Mouse (Mus musculus): ENCODE results near the gene Lbhd1.

The Lbhd1 gene

DNA sequence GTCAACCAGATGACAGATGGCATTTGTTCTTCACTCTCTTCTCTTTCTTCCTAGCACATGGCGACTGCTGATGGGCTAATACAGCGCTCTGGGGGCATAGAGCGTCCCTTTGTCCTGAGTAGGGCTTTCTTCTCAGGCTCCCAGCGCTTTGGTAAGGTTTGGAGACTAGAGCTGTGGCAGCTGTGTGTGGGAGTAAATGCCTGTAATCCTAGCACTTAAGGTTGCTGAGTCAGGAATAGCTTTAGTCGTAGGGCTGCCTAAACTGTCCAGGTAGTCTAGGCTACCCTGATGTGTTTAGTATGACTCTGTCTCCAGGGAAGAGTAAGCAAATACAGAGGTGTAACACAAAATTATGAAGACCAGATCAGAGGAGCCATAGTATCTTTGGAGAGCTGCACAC, 28.3 kb downstream of the Lbhd1 start:
- DNase-seq (ENCODE audit: low spot score in 2 of 2), result no peak

DNA sequence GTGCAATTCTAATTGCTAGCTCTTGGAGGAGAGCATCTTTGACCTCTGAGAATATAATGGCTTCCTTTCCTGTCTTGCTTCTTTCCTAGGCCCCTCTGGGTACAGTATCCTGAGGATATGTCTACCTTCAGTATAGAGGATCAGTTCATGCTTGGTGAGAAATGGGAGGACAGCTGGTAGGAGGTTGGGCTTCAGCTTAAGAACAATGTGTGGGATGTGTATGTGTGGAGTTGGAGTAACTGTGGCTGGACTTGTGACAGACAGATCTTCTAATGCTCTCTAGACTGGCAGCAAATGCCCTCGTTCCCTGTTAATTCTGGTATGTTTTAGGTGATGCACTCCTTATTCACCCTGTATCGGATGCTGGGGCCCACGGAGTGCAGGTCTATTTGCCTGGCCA, 30.7 kb downstream of the Lbhd1 start:
- DNase-seq (ENCODE audit: low spot score in 2 of 2), result no peak

DNA sequence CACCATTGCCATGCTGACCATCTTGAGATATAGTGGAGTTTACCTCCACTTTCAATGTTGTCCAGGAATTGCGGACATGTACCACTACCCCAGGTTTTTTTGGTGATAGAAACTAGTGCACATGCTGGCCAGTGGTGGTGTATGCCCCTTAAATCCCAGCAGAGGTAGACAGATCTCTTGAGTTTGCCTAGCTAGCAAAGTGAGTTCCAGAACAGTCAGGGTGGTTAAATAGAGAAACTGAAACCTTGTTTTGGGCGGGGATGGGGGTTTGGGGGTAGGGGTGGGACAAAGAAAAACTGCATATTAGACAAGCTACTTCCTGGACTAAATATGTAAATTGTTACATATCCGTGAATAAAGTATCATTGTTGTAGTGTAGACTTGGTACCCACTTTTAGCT, 35.5 kb downstream of the Lbhd1 start:
- DNase-seq (ENCODE audit: low spot score in 2 of 2), result no peak

DNA sequence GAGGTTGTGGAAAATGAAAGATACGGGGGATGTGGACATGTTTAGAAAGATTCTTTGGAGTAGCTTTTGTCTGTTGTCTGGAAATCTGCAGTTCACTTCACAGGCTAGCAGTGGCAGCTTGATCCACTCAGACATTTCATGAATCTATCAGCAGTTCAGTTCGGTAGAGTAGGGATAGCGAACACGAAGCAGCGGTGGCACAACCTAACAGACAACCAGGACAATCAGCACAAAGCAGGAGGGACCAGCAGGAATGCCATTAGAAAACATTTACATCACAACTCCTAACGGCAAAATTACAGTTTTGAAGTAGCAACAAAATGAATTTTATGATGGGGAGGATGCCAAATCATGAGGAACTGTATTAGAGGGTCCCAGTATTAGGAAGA, 36.1 kb downstream of the Lbhd1 start:
- DNase-seq (ENCODE audit: low spot score in 2 of 2), result no peak

DNA sequence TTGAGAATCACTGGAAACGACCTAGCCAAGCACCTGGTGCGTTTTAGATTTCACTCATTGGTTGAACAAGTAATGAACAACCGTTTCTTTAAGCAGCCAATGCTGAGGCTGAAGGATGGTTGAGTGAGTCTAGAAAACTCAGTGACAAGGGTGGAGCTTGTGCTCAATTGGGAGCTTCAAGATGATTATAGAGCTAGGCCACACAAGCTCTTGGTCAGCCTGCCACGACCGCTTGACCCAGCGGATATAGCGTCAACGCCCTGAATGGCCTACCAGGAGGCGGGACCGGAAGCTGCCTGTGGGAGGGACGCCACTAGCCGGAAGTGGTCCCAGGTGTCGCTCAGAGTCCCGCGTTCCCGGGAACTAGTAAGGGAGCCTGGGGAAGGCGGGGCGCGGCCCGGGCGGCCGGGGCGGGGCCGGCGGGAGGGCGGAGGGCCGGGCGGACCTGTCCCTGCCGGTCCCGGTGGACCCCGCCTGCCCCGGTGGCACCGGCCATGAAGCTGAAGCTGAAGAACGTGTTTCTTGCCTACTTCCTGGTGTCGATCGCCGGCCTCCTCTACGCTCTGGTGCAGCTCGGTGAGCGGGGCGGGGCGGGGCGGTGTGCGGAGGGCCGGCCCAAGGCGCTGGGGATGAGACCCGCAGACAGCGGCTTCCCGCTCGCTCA, 36.7 kb downstream of the Lbhd1 start, which contains the start of gene B3gat3:
TSS of gene B3gat3 (plus strand) at position 302 of the 664 bp plus-strand sequence.
- DNase-seq (ENCODE audit: low spot score in 2 of 2), result peak; percentile 94 to 96

DNA sequence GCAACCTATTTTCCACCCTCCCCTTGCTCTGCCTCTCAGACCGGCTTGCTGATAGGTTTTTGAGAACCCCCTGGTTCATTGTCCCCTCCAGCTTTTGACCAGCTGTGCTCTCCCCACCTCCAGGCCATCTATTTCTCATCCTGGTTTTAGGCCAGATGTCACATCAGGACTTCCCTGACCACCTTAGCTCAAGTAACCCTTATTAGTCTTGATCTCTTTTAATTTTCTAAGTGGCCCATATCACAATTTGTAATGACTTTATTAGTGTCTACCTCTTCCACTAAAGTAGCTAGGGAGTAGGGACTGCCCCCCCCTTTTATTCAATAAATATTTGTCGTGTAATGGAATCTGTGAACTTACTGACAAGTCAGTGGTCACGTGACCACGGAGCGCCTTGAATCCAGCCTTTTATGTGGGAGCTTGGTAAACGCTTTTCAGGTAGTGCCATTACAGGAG, 37.3 kb downstream of the Lbhd1 start:
- DNase-seq (ENCODE audit: low spot score in 2 of 2), result no peak

DNA sequence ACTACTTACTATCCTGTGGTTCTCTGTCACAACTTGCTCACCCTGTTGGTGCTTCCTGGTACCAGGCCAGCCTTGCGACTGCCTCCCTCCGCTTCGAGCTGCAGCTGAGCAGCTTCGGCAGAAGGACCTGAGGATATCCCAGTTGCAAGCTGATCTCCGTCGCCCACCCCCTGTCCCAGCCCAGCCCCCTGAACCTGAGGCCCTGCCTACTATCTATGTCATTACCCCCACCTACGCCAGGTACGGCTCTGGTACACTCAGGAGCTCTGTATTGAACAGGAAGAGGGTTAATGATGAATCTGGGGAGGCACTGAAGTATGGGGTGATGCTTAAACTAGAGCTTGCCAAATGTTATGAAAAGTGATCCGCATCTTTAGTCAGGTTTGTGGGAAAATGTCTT, 38.2 kb downstream of the Lbhd1 start:
- DNase-seq (ENCODE audit: low spot score in 2 of 2), result no peak

DNA sequence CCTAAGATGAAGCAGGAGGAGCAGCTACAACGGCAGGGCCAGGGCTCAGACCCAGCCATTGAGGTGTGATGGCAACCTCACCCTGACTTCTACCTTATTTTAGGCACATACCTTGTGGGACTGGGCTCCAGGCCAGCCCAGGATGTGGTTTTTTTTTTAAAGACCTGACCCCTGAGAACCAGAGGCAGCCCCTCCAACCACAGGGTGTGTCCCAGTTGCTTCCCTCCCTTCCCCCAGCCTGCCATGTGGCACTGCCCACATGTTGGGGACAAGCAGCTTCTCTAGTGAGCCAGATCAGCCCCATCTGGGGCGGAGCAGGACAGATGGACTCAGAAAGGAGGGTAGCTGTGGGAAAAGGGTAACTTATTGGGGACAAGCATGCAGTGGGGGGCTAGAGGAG, 43.2 kb downstream of the Lbhd1 start:
- no peak for DNase-seq (ENCODE audit: low spot score in 2 of 2)

DNA sequence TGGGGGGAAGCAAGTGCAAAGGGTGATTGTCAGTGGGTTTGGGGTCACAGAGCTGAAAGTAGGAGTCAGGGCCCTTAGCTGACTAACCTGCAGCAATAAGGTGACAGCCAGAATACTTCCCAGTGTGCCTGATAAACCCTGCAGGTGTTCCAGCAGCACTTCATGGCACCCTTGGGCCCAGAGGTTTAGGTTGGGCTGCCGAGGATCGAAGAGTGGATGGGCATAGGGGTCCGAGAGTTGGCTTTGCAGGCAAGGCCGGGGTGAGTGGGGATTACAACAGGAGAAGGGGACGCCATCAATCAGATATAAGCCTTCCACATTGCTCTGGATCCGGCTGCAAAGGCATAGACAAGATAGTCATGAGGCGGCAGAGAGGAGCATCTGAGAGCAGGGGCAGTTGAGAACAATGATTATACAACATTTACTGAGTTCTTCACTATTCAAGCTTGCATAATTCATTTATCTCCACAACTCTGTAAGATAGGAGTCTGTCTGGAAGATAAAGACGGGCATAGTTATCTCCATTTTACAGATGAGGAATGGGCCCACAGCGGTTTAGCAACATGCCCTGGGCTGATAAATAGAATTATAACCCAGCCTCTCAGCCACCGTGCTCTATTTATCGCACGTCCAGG, 44.5 kb downstream of the Lbhd1 start:
- no peak for DNase-seq (ENCODE audit: low spot score in 2 of 2)

DNA sequence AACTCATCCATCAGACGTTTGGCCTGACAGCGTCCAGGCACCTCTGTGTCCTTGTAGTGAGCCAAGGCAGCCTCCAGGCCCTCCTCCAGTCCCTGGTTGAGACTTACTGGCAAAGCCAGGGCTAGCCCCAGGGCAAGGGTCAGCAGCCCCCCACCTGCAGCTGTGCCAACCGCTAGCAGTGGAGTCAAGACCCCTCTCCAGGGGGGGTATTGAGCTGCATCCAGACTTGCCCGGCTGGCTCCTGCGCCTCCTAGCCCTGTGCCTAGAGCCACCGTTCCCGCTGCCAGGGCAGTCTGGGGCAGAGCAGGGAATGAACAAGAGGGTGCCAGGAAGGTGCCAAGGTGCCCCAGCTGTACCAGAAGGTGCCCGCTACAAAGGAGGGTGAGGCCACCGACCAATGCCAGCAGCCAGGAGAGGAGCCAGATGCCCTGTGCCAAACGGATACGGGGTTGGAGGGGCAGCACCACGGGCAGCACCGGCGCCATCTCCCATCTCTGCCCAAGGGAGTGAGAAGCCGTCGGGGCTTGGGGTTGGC, 45.2 kb downstream of the Lbhd1 start:
- no peak for DNase-seq (ENCODE audit: low spot score in 2 of 2)

DNA sequence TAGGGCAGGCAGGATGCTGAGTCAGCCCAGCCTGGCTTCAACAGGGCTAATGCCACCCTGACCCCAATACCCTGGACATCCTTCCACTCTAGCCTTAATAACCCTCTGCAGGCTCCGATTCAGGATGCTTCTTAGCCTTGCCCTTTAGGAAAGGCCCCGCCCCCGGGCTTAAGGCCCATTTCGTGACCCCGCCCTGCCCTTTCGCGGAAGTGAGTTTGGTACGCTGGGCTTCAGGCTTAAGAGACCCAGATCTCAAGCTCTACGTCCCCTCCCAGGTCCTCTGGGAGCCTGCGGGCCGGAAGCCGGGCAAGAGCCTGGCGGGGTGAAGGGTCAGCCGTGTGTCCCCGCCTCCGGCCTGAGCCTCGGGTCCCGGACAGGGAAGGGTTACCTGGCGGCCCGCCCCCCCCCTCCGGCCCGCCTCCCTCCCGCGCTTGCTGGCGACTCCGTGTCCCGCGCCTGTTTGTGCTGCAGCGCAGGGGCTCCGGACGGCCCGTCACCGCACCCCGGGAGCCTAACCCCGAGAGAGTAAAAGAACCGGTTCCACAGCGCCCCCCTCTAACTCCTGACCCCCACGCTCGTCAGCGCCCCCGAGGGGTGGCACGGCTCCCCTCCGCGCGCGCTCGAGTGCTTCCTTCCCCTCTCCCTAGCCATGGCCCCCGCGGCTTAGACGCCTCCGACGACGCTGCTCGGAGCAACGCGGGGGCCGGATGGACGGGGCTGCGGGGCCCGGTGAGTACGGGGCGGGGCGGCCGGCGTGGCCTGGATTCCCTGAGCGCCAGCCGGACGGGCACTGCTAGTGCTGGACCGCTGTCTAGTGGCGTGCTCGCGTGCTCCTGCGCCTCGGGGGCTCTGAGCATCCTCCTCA, 45.9 kb downstream of the Lbhd1 start, which contains the start of the genes Rom1 and Eml3:
TSS of gene Rom1 (minus strand) at position 133 of the 865 bp plus-strand sequence.
TSS of gene Eml3 (plus strand) at position 329 of the 865 bp plus-strand sequence.
- DNase-seq (ENCODE audit: low spot score in 2 of 2), result peak; percentile 86 to 93

DNA sequence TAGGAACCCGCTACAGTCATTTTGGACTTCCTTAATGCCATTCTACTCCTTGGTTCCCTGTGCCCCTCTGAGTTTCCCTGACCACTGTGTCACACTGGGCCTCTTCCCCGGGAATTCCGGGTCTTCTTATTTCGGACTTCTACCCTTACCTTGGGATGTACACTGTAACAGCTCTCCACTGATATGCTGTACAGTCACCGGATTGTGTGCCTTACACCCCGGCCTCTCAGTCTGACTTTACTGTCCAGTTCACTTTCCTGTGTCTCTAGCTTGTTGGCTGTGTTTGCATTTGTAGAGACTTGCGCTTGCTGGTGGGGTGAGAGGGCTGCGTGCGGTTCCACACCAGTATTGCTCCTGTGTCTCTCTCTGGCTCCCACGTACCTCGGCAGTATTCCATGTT, 46.6 kb downstream of the Lbhd1 start:
- no peak for DNase-seq (ENCODE audit: low spot score in 2 of 2)

DNA sequence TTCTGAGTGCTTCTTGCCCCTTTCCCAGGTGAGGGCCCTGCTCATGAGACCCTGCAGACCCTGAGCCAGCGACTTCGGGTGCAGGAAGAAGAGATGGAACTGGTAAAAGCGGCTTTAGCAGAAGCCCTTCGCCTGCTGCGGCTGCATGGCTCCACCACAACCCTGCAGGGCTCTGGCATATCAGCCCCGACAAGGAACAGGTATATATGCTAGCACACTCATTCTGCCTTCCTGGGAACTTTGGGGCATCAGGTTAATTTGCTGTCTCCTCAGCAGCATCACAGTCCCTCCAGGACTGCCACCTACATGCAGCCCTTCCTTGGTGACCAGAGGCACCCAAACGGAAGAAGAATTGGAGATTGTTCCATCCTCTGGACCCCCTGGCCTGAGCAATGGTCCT, 47.2 kb downstream of the Lbhd1 start:
- DNase-seq (ENCODE audit: low spot score in 2 of 2), result no peak

DNA sequence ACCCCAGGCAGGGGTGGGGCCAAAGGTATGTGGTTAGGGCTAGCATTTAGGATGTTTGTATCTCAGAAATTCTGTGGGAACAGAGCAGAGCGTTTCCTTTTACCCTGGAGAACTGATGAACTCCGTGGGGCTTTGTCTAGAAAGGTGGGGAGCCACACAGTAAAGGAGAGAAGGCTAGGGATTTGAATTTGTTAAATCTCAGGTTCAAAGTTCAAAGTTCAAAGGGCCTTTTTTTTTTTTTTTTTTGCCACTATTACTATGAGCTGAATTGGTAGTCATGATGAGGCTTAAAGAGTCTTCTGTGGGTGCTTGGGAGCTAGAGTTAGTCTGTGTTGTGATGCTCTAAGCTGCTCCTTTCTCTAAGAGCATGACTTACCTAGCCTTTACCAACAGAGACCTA, 53.2 kb downstream of the Lbhd1 start:
- DNase-seq (ENCODE audit: low spot score in 2 of 2), result no peak

DNA sequence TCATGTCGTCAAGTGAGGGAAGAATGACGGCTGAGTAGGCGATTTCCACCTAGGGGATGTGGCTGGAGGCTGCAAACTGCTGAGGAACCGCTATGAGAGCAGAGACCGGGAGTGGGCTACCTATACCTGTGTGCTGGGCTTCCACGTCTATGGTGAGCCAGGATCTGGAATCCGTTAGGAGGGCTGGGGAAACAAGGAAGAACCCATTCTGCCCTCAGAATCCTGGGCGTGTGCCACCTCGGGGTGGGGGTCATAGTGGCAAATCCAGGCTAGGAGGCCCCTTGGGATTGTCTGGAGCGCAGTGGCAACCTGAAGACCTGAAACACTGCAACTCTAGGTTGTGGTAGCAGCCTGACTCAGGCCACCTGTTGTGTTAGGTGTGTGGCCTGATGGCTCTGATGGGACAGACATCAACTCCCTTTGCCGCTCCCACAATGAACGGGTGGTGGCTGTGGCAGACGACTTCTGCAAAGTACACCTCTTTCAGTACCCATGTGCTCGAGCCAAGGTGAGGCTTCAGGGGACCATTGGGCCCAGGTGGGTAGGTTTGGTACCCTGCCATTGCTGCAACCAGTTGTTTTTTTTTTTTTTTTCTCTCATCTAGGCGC, 57.1 kb downstream of the Lbhd1 start:
- no peak for DNase-seq (ENCODE audit: low spot score in 2 of 2)

DNA sequence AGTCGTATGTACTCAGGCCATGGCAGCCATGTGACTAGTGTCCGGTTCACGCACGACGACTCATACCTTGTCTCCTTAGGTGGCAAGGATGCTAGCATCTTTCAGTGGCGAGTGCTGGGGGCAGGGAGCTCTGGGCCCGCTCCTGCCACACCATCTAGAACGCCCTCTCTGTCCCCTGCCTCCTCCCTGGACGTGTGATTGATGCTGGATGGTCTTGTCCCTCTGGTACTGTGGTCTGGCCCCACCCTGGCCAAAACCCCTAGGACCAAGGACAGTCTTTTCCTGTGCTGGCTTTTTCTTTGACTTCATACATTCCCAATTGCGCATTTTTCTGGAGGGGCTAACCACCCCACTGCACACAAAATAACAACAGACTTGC, 57.6 kb downstream of the Lbhd1 start:
- DNase-seq (ENCODE audit: low spot score in 2 of 2), result no peak

DNA sequence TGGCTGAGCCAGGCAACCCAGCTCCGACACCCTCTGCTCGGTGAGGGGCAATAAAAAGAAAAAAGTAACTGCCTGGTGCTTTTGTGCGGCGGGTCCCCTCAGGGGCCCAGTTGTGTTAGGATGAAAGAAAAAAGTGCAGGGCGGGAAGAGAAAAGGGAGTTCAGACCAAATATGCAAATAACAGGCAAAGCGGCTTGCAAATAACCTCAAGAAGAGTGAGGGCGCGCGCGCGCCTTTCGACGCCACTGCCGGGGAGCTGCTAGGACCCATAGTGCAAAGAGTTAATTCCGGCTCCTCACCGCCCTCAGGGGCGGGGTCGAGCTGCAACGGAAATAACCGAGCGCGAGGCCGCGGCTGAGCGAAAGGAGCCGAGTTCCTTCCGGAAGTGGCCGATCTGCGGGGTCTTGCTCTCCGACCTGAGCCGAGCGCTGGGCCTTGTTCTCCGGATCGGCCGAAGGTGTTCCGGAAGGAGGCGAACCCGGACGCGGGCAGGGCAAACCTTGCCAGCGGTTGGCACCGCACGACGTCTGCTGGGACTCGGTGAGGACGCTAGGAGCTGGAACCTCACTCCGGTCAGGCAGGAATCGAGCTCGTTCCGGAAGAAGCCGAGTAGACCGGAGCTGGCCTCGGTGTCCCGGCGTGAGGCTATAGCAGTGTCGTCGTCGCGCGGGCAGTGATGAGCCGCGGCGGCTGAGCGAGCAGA, 58.1 kb downstream of the Lbhd1 start, which contains the start of gene Mta2:
TSS of gene Mta2 (plus strand) at position 361 of the 703 bp plus-strand sequence.
- peak; percentile 94 to 95 for DNase-seq (ENCODE audit: low spot score in 2 of 2)

Measured in urinary bladder, adult 18-20 months (tissue).